Mouse (Mus musculus): ENCODE data around the gene Fosl1. TPM values are rescaled to one million over a fixed set of nuclear protein-coding genes. Genes with fewer than 3 reads are reported as not detected.

Fosl1 gene
- polyA plus RNA-seq, 1 experiment from 2014 or later: not detected

DNA sequence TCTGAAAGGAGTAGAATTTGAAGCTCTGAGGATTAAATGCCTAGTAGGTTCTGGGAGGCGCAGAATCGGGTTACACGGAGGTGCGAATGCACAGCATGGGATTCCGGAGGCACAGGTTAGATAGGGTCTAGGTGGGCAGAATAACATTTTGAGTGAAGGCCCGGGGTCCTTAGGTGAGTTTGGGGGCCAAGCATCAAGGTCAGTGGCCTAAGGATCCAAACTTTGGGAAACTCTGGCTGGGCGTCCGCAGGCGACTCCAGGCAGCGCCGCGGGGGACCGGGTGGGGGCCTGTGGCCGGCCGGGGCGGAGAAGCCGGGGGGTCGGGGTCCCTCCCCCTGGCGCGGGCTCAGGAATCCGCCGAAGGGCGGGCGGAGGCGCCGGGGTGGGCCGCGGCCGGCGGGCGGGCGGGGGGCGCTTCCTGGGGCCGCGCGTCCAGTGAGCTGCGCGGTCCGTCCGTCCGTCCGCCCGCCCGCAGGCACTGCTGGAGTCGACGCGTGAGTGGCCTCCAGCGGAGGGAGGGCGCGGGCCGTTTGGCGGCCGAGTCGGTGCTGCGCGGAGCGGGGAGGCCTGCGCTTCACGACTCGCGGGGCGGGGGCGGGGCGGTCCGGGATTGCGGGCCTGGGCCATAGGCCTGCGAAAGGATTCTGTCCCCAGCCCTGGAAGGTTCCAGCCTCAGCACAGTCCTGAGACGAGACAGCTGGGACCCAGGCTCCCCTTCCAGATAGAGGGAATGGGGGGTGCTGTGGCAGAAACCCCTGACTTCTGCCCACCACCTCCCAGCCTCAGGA is 27.1 kb downstream of the Fosl1 start:
- Histone ChIP-seq H3K4me3 (ENCODE audit: inconsistent target) (peak overlapping the region; percentile 19), H3K36me3 (ENCODE audit: inconsistent target) (no peaks in the 10 kb centered on the region), H3K79me2 (ENCODE audit: inconsistent target) (no peaks in the 10 kb centered on the region), H3K27ac (no peak overlapping the region)
- WGBS (ENCODE audit: missing documents): 8% methylated on average over 53 of the region's 68 CpGs

DNA sequence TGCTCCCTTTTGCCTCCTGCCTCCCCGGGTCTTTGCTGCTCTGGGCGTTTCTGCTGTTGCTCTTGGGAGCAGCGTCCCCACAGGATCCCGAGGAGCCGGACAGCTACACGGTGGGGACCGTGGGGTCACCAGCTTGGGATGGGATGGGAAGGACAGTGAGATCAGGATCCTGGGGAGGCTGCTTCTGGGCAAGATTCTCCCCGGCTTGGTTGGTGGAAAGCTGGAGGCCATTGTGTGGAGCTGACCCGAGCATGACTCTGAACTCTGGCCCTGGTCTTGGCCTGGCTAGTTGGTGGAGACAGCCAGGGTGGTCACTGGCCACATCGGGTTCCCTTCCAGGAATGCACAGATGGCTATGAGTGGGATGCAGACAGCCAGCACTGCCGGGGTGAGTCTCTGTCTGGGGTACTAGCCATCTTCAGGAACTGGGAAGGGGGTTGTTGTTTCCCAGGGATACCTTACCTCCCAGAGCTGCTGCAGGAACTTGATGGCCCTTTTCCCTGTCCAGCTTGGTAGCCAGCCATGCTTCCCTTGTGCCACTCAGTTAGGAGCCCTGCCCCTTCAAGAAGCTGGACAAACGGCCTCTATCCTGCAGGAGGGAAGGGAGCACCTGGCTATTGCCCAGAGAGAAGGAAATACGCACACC is 27.8 kb downstream of the Fosl1 start:
- no peak overlapping the region for H3K27ac ChIP-seq

DNA sequence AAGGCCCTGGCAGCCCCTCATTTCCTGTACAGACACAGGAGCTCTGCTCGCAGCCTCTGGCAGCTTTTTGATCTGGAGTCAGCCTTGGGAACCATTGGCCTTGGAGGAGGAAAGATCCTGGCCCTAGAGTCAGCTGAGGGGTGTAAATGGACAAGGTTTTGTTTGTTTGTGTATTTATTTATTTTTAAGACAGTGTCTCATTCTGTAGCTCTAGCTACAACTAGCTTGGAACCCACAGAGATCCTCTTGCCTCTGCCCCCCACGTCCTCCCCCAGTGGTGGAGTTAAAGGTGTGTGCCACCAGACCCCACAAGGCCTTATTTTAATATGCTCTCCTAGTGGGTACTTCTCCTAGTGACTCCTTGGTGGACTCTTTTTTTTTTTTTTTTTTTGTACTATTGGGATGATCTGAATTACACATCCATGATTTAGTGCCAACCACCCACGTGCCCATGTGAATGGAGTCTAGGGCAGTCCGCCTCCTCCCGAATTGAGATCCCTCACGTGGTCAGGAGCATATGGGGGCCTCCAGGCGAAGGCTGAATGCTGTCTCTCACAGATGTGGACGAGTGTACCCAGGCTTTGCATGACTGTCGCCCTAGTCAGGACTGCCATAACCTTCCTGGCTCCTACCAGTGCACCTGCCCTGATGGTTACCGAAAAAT is 29.8 kb downstream of the Fosl1 start:
- Histone ChIP-seq H3K27ac (no peak overlapping the region), H3K36me3 (ENCODE audit: inconsistent target) (peaks cover under 1% of the 10 kb centered on the region; the same call in 1 of the 2 replicates), H3K79me2 (ENCODE audit: inconsistent target) (no peaks in the 10 kb centered on the region), H3K4me3 (ENCODE audit: inconsistent target) (no peak overlapping the region)
- WGBS (ENCODE audit: missing documents): 91% methylated on average over 10 of the region's 10 CpGs

More for the DNA sequence above, 27.8 kb downstream of the Fosl1 start:
- WGBS (ENCODE audit: missing documents): 79% methylated on average over 13 of the region's 13 CpGs
- Histone ChIP-seq H3K4me3 (ENCODE audit: inconsistent target) (no peak overlapping the region), H3K36me3 (ENCODE audit: inconsistent target) (no peaks in the 10 kb centered on the region), H3K79me2 (ENCODE audit: inconsistent target) (no peaks in the 10 kb centered on the region)

- Histone ChIP-seq H3K36me3 (ENCODE audit: inconsistent target) (peaks cover 7% of the 10 kb centered on the region; the same call in 1 of the 2 replicates), H3K79me2 (ENCODE audit: inconsistent target) (no peaks in the 10 kb centered on the region), H3K4me3 (ENCODE audit: inconsistent target) (no peak overlapping the region), H3K27ac (no peak overlapping the region)
- 88% methylated on average over 17 of the region's 18 CpGs for WGBS (ENCODE audit: missing documents)
Observed at GRCm38 (mm10) chr19:5477668-5478300, 30.4 kb downstream of the Fosl1 start.

DNA sequence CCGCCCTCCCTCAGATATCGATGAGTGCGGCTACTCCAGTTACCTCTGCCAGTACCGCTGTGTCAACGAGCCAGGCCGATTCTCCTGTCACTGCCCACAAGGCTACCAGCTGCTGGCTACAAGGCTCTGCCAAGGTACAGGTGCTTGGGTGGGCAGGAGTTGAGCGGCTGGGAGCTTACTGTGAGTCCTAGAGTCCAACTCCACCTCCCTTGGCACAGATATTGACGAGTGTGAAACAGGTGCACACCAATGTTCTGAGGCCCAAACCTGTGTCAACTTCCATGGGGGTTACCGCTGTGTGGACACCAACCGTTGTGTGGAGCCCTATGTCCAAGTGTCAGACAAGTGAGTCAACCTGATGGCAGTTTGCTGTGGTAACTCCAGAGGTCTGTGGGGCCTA is 32.7 kb downstream of the Fosl1 start:
- no peak overlapping the region for H3K4me3 ChIP-seq (ENCODE audit: inconsistent target)
- peaks cover 22% of the 10 kb centered on the region; the same call in 1 of the 2 replicates for H3K36me3 ChIP-seq (ENCODE audit: inconsistent target)
- no peak overlapping the region for H3K27ac ChIP-seq
- WGBS (ENCODE audit: missing documents): 94% methylated on average over 10 of the region's 10 CpGs
- no peaks in the 10 kb centered on the region for H3K79me2 ChIP-seq (ENCODE audit: inconsistent target)

DNA sequence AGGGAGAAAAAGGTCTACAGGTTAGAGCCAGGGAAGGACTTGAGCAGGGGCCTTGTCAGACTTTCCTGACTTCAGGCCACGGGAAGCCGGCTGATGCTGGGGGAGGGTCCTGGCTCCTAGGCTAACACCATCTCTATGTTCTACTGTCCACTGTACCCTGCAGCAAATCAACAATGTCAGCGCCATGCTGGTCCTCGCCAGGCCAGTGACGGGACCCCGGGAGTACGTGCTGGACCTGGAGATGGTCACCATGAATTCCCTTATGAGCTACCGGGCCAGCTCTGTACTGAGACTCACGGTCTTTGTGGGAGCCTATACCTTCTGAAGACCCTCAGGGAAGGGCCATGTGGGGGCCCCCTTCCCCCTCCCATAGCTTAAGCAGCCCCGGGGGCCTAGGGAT is 34.1 kb downstream of the Fosl1 start:
- Histone ChIP-seq H3K36me3 (ENCODE audit: inconsistent target) (peaks cover 35% of the 10 kb centered on the region; the same call in 1 of the 2 replicates), H3K27ac (no peak overlapping the region), H3K4me3 (ENCODE audit: inconsistent target) (no peak overlapping the region), H3K79me2 (ENCODE audit: inconsistent target) (no peaks in the 10 kb centered on the region)
- 91% methylated on average over 9 of the region's 10 CpGs for WGBS (ENCODE audit: missing documents)

GRCm38 (mm10) chr19:5483386-5484359 is 36.3 kb downstream of the Fosl1 start:
- WGBS (ENCODE audit: missing documents): 94% methylated on average over 18 of the region's 19 CpGs
- Histone ChIP-seq H3K27ac (no peak overlapping the region), H3K4me3 (ENCODE audit: inconsistent target) (no peak overlapping the region), H3K79me2 (ENCODE audit: inconsistent target) (0 out of 2 replicates have a peak, but pooled peaks cover 5% of the 10 kb centered on the region), H3K36me3 (ENCODE audit: inconsistent target) (peaks cover 35% of the 10 kb centered on the region; the same call in 1 of the 2 replicates)

DNA sequence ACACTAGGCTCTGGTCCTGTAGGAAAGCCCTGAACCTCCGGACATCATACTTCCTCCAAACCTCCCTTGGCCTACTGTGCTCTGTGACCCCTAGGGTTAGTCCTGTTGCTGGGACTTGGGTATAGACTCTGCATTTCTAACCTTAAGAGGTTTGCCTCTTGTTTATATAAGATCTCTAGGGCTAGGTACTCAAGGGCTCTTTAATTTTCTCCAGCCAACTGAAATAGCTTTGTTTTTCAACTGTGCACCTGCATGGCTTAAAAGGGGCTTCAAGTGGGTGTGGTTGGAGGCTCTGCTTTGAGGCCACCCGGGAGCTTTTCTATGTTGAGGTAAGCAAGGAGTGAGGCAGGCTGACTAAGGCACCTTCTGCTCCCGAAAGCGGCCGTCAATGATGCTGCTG is 37.1 kb downstream of the Fosl1 start:
- no peak overlapping the region for H3K27ac ChIP-seq
- no peak overlapping the region for H3K4me3 ChIP-seq (ENCODE audit: inconsistent target)
- H3K79me2 ChIP-seq (ENCODE audit: inconsistent target): 0 out of 2 replicates have a peak, but pooled peaks cover 5% of the 10 kb centered on the region
- H3K36me3 ChIP-seq (ENCODE audit: inconsistent target): peaks cover 35% of the 10 kb centered on the region; the same call in 1 of the 2 replicates
- WGBS (ENCODE audit: missing documents): 96% methylated on average over 5 of the region's 5 CpGs

DNA sequence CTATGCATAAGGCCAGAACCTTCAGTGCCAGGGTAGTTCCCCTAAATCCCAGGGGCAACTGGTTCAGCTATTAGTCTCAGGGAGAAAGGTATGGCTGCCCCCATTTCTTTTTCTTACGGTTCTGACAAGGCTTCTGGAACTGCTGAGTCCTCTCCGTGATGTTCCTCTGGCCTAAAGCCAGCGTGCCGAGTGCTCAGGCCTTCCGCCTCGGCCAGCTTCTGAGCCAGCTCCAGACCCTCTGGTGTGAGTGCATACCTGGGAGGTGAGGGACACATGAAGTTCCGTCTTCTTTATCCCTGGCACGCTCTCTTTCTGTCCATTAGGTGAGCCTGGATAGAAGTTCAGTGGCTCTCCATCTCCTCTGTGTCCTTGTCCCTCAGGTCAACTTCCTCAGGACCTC is 38.0 kb downstream of the Fosl1 start:
- Histone ChIP-seq H3K79me2 (ENCODE audit: inconsistent target) (0 out of 2 replicates have a peak, but pooled peaks cover 5% of the 10 kb centered on the region), H3K36me3 (ENCODE audit: inconsistent target) (peaks cover 35% of the 10 kb centered on the region; the same call in 1 of the 2 replicates), H3K27ac (no peak overlapping the region), H3K4me3 (ENCODE audit: inconsistent target) (no peak overlapping the region)
- 90% methylated on average over 8 of the region's 8 CpGs for whole genome bisulfite sequencing (ENCODE audit: missing documents)

DNA sequence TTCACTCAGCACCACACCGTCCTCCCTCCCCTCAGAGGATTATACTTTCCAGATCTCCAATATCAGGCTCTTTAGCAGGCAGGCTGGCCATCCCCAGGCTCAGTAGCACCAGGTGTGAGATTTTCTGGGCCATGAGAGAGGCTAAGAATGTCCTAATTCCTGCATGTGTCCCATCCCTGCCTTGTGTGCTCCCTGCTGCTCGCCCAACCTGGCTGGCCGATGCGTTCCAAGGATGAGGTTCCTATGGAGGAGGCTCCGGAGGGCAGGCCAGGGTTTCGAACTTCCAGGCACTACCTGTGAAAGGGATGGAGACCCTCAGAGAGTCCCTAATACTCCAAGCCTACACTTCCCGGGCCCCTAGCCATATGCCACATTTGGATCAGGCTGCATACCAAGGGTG is 38.5 kb downstream of the Fosl1 start:
- Histone ChIP-seq H3K79me2 (ENCODE audit: inconsistent target) (0 out of 2 replicates have a peak, but pooled peaks cover 5% of the 10 kb centered on the region), H3K36me3 (ENCODE audit: inconsistent target) (peaks cover 35% of the 10 kb centered on the region; the same call in 1 of the 2 replicates), H3K27ac (no peak overlapping the region), H3K4me3 (ENCODE audit: inconsistent target) (no peak overlapping the region)
- 91% methylated on average over 7 of the region's 7 CpGs for WGBS (ENCODE audit: missing documents)

DNA sequence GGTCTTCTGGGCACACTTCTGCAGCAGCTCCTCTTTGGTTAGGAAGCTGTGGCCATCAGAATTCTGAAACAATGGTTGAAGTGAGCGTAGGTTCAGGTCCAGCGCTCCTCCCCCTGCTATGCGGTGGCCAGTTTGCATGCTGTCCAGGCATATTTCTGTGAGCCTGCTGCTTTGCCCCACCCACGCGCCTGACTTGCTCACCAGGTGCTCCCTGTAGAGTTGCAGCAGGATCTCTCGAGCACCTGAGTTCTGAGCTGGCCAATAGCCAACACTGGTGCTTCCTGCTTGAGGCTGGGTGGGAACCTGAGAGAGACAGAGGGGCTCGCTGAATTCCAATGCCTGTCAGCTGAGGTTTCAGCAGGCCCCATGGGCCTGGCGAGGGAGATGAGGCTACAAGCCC is 38.9 kb downstream of the Fosl1 start:
- Histone ChIP-seq H3K36me3 (ENCODE audit: inconsistent target) (peaks cover 35% of the 10 kb centered on the region; the same call in 1 of the 2 replicates), H3K27ac (no peak overlapping the region), H3K4me3 (ENCODE audit: inconsistent target) (no peak overlapping the region), H3K79me2 (ENCODE audit: inconsistent target) (0 out of 2 replicates have a peak, but pooled peaks cover 5% of the 10 kb centered on the region)
- 96% methylated on average over 8 of the region's 8 CpGs for WGBS (ENCODE audit: missing documents)

GRCm38 (mm10) chr19:5486771-5487170 is 39.4 kb downstream of the Fosl1 start:
- WGBS (ENCODE audit: missing documents): 92% methylated on average over 4 of the region's 4 CpGs
- Histone ChIP-seq H3K79me2 (ENCODE audit: inconsistent target) (peaks cover 10% of the 10 kb centered on the region), H3K4me3 (ENCODE audit: inconsistent target) (no peak overlapping the region)

DNA sequence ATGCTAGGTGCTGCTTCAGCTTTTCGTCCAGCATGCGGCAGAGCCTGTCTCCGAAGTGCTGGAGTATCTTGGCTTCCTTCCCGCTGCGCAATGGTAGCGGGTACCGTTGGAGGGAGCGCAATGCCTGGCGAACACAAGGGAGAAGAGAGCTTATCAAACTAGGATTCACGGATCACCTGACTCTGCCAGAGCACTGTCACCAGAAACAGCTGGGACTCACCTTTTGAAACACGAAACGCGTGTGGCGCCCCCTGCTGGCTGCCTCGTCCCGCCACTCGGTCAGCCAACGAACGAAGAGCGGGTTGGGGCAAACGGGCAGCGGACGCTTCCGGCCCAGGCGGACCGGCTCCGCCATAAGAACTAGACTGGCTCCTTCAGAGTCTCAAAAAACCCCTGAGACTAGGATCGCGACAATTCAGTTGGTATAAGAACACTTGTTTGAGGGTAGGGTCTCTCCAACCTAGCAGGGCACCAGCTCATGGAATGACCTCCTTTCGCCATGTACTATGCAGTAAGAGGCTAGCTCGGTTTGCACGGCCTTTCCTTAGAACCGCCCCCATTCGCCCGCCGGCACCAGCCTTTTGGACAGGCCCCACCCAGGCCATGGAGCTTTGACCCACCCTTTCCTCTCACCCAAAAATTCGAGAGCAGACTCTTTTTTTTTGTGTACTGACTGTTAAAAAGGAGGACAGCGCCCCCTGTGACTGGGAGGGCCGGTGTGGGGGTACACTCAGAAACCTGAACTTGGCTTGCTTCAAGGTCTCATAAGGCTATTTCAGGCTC is 40.6 kb downstream of the Fosl1 start, which contains the start of gene Mus81:
Gene Mus81 (minus strand): TSS at position 635 of the 783 bp plus-strand sequence.
- Histone ChIP-seq H3K36me3 (ENCODE audit: inconsistent target) (peaks cover 32% of the 10 kb centered on the region; the same call in 1 of the 2 replicates), H3K79me2 (ENCODE audit: inconsistent target) (peaks cover 22% of the 10 kb centered on the region), H3K27ac (peak within 1 kb of the TSS; percentile 92), H3K4me3 (ENCODE audit: inconsistent target) (peak within 1 kb of the TSS; percentile 57)
- under 1% methylated on average over 38 of the region's 39 CpGs for WGBS (ENCODE audit: missing documents)

More at GRCm38 (mm10) chr19:5486771-5487170, 39.4 kb downstream of the Fosl1 start:
- no peak overlapping the region for H3K27ac ChIP-seq
- peaks cover 35% of the 10 kb centered on the region; the same call in 1 of the 2 replicates for H3K36me3 ChIP-seq (ENCODE audit: inconsistent target)

Data from macrophage (primary cell).